Mouse (Mus musculus) stomach, postnatal 0 days (tissue): Measurements from ENCODE around the gene Vangl2.

ENCODE experiments used
- CTCF ChIP-seq: IDR thresholded peaks from 2 replicates; pipeline ENCODE4 v1.5.1; 2016; ENCODE audit warnings: antibody characterized with exemption, low read depth, mild to moderate bottlenecking, moderate library complexity
- EP300 ChIP-seq: optimal IDR thresholded peaks from 2 replicates; pipeline ENCODE3; 2016; ENCODE audit warnings: antibody characterized with exemption

GRCm38 (mm10) chr1:172000641-172001040 lies 27.6 kb downstream of the Vangl2 start:
- TF ChIP-seq CTCF (peak; percentile 70), EP300 (no peak)
